Mouse (Mus musculus): ENCODE results near the gene Cenpn. TPM values are rescaled to one million over a fixed set of nuclear protein-coding genes. Genes with fewer than 3 reads are reported as not detected.

Cenpn gene
- 1 to 10 TPM; 1.1 to 1.9 (median 1.6) TPM for total RNA-seq (2022)

- peak; percentile 85 to 90 for DNase-seq (ENCODE audit: low spot score in 2 of 2)
Observed at GRCm38 (mm10) chr8:116921337-116922059, at the start of gene Cenpn, which contains the start of gene Cmc2. Gene Cenpn (plus strand): TSS chr8:116921730. Gene Cmc2 (minus strand): TSS chr8:116921455.

GRCm38 (mm10) chr8:116872761-116873342 lies 48.7 kb upstream of the Cenpn start:
- DNase-seq (ENCODE audit: low spot score in 2 of 2), result peak in 1 of 2 experiments; percentile 26

- no peak for DNase-seq (ENCODE audit: low spot score in 2 of 2)
Observed at GRCm38 (mm10) chr8:116873586-116873985, 47.9 kb upstream of the Cenpn start.

GRCm38 (mm10) chr8:116873986-116874385 lies 47.5 kb upstream of the Cenpn start:
- no peak for DNase-seq (ENCODE audit: low spot score in 2 of 2)

- DNase-seq (ENCODE audit: low spot score in 2 of 2), result no peak
Observed at GRCm38 (mm10) chr8:116875798-116876450, 45.6 kb upstream of the Cenpn start.

- no peak for DNase-seq (ENCODE audit: low spot score in 2 of 2)
Observed at GRCm38 (mm10) chr8:116881396-116881795, 40.1 kb upstream of the Cenpn start.

- DNase-seq (ENCODE audit: low spot score in 2 of 2), result no peak
Observed at GRCm38 (mm10) chr8:116887813-116888212, 33.7 kb upstream of the Cenpn start.

- DNase-seq (ENCODE audit: low spot score in 2 of 2), result no peak
Observed at GRCm38 (mm10) chr8:116891446-116891845, 30.1 kb upstream of the Cenpn start.

GRCm38 (mm10) chr8:116892130-116892529 lies 29.4 kb upstream of the Cenpn start:
- DNase-seq (ENCODE audit: low spot score in 2 of 2), result no peak

GRCm38 (mm10) chr8:116892636-116893035 lies 28.9 kb upstream of the Cenpn start:
- DNase-seq (ENCODE audit: low spot score in 2 of 2), result no peak

GRCm38 (mm10) chr8:116893938-116894337 lies 27.6 kb upstream of the Cenpn start:
- DNase-seq (ENCODE audit: low spot score in 2 of 2), result no peak

GRCm38 (mm10) chr8:116895521-116895920 lies 26.0 kb upstream of the Cenpn start:
- DNase-seq (ENCODE audit: low spot score in 2 of 2), result no peak

GRCm38 (mm10) chr8:116904736-116905135 lies 16.8 kb upstream of the Cenpn start:
- DNase-seq (ENCODE audit: low spot score in 2 of 2), result no peak

- DNase-seq (ENCODE audit: low spot score in 2 of 2), result no peak
Observed at GRCm38 (mm10) chr8:116905252-116905651, 16.3 kb upstream of the Cenpn start.

- DNase-seq (ENCODE audit: low spot score in 2 of 2), result no peak
Observed at GRCm38 (mm10) chr8:116905836-116906235, 15.7 kb upstream of the Cenpn start.

GRCm38 (mm10) chr8:116921005-116921336 lies 559 bp upstream of the Cenpn start:
- no peak for DNase-seq (ENCODE audit: low spot score in 2 of 2)

- DNase-seq (ENCODE audit: low spot score in 2 of 2), result no peak
Observed at GRCm38 (mm10) chr8:116922060-116922757, 679 bp downstream of the Cenpn start.

- no peak for DNase-seq (ENCODE audit: low spot score in 2 of 2)
Observed at GRCm38 (mm10) chr8:116923526-116923925, 2.0 kb downstream of the Cenpn start.

- no peak for DNase-seq (ENCODE audit: low spot score in 2 of 2)
Observed at GRCm38 (mm10) chr8:116927880-116928279, 6.3 kb downstream of the Cenpn start.

GRCm38 (mm10) chr8:116928588-116928987 lies 7.1 kb downstream of the Cenpn start:
- no peak for DNase-seq (ENCODE audit: low spot score in 2 of 2)

- DNase-seq (ENCODE audit: low spot score in 2 of 2), result no peak
Observed at GRCm38 (mm10) chr8:116934976-116935375, 13.4 kb downstream of the Cenpn start.

GRCm38 (mm10) chr8:116935506-116935905 lies 14.0 kb downstream of the Cenpn start:
- DNase-seq (ENCODE audit: low spot score in 2 of 2), result no peak

Measured in layer of hippocampus, adult 8-10 months (tissue).